ENCODE assay signal across 9 mouse cellular contexts in genomic region chr9:25246508-25246907, GRCm38 (mm10).
"Had no signal": no experiment of that assay in that cellular context is flagged by ENCODE, and none has a peak within 500 bp of the region (broad histone marks: within the 10 kb centered on the region; RNA-seq: fewer than 3 reads in every experiment).

No protein-coding gene starts in this region.

- ATAC-seq: intestine, postnatal 0 days; midbrain, embryonic 13.5 days had no signal

- H3K4me3 ChIP-seq: limb, embryonic 10.5 days; liver, embryonic 15.5 days; lung, embryonic 15.5 days; midbrain, embryonic 13.5 days had no signal

- H3K9me3 ChIP-seq: limb, embryonic 10.5 days; liver, embryonic 15.5 days; lung, embryonic 15.5 days; midbrain, embryonic 13.5 days had no signal

- H3K36me3 ChIP-seq: limb, embryonic 10.5 days; liver, embryonic 15.5 days; lung, embryonic 15.5 days; midbrain, embryonic 13.5 days had no signal

- H3K4me2 ChIP-seq: liver, embryonic 11.5 days; liver, embryonic 15.5 days; lung, embryonic 15.5 days; midbrain, embryonic 13.5 days had no signal

- H3K9ac ChIP-seq: liver, embryonic 15.5 days; lung, embryonic 15.5 days; midbrain, embryonic 13.5 days had no signal

- DNase-seq: right cerebral cortex, postnatal 25 days; thymus, postnatal 4 days had no signal

- H3K27ac ChIP-seq: limb, embryonic 10.5 days; liver, embryonic 15.5 days; lung, embryonic 15.5 days; midbrain, embryonic 13.5 days; stomach, postnatal 0 days had no signal

- H3K27me3 ChIP-seq: liver, embryonic 15.5 days; lung, embryonic 15.5 days; midbrain, embryonic 13.5 days had no signal
